Mouse (Mus musculus): Measurements from ENCODE around the gene Bicc1.

Bicc1 gene

DNA sequence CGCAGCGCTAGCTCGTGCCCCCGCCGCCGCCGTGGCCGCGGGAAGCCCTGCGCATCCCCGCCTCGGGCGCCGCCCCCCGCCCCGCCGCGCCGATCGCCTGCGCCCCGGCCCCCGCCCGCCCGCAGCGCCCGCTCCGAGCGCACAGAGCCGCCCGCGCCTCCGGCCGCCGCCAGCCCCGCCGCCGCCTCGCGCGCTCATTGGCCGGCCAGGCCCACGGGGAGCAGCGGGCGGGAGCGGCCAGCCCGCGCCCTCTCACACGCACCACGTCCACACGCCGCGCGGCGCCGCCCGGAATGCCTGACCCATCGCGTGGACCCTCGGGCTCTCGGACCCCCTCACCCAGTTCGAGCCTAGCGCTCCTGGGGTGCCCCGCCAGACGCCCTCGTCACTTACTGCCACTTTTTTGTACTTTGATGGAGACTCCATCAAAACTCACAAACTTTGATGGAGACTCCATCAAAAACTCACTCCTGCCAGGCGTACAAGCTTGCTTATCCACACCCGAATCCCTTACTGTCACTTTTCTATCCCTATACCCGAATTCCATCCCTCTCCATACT lies at the start of gene Bicc1:
Bicc1 (minus strand) TSS at position 25 of the 560 bp plus-strand sequence.
- DNase-seq = peak; percentile 85

DNA sequence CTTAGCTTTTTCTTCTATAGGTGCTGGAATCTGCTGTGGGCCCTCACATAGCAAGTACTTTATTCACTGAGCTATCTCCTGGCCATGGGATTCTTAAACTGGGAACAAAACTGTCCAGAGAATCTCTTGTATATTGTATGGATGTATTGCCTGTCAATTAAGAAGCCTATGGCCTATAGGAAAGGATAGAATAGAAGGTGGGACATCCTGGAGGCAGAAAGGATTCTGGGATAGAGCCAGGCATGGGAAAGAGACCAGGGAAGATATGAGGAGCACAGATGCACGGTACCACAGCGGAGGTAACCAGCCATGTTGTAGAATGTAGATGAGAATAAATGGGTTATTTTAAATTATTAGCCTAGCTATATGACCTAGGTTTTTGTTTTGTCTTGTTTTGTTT lies 42.0 kb upstream of the Bicc1 start:
- no peak for DNase-seq

DNA sequence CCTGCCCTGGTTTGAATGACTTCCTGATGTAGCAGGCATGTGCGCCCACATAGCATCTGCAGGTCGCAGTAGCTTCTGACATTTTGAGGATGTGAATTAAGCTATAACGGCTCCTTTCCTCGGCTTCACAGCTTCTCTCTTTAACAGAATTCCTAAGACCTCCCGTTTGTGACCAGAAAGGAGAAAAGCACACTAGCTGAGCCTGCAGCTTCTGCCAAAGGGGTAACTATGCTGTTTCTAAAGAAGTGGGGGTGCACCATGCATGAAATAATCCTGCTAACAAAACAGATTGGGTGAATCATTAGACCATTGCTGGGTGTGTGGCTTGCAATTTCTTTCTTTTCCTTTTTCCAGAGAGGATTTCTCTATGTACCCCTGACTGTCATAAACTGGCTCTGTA lies 41.5 kb upstream of the Bicc1 start:
- DNase-seq = no peak

DNA sequence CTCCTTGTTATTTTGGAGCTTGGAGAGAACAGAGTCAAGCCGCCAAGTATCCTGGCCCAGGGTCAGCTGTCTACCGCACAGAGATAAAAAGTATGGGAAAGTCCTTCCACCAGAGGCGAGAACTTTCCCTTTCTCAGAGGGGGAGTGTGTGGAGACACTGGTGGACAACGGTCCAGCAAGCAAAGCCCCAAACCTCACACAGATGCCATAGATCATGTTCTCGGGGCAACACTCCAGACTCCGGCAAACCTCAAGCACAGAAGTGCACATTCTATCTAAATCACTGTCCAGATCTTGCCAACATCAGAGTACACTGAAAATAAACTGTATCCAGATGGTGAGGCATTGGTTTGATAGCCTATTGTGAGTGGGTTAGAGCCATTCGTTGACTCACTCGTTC lies 39.2 kb upstream of the Bicc1 start:
- DNase-seq = peak; percentile 73

DNA sequence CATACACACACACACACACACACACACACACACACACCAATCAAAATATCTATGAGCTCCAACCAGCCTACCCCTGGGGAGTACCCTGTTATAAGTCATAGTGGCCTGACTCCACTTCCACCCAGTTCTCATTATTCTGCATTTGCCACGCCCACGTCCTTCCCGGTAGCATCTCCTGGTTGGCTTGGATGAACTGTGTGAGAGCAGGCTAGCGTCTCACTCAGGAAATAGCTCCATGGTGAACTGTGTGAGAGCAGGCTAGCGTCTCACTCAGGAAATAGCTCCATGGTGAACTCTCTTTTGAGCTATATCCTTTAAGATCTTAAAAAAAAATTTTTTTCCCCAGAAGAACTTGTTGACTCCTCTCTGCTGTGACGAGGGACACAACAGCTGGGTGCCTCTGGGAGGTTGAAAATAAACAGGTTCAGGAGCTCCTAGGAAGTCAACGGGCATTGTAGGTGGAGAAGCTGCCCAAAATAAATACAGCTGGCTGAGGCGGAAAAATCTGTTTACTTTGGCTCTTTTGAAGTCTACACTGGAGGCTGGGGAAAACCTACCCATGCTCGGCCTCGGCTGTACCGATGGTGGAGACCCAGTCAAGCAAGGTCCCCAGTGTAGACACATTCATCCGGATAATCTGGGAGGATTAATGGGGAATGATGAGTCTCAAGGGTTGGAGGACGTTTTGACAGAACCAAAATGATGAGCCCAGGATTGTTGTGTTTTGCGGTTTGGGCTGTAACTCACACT lies 37.7 kb upstream of the Bicc1 start:
- DNase-seq = peak; percentile 41

DNA sequence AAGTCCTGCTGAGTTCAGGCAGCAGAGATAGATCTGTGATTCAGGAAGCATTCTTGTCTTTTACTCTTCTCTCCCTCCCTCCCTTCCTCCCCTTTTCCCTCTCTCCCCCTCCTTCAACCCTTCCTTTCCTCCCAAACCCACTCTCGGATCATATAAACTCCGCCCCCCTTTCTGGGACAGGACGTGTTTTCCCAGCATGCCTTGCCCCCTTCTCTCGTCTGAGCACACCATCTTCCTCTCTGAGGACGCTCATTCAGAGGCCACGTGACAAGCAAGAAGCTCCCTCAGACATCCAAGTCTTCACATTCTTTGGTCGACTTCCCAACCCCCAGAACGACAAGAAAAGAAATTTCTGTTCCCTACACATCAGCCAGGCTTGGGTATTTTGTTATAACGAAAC lies 36.0 kb upstream of the Bicc1 start:
- DNase-seq = peak; percentile 56

DNA sequence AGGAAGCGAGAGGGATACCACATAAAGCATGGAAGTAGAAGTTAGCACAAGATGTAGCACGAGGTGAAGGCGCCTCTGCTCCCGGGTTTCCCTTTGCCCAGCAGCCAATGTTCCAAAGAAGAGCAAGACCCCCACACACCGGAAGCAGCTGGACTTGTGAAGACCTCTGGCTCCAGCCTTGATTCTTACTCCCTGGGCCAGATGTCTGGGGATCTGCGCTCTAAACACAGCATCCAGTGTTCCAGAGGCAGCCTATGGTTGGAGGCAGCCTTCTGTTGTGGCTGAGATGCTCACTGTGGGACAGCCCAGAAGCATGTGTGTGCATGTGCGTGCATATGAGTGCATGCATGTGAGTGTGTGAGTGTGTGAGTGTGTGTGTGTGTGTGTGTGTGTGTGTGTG lies 35.2 kb upstream of the Bicc1 start:
- peak; percentile 51 for DNase-seq

DNA sequence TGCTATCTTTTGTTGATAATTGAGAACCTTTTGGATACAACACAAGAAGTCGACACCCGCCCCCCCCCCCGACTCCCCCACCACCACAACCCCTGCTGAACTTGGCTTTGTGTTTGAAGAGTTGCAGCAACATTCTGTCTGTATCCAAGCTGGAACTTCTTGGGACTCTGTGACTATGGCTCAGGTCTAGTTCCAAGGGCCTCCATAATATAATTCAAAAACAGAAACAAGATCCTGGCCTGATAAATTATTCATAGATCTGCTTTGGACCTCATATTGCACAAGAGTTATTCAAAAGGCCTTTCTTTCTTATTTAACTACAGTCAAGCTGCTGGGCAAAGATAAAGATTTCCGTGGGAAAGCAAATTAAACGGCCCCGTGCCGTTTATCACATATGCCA lies 33.8 kb upstream of the Bicc1 start:
- DNase-seq = no peak

DNA sequence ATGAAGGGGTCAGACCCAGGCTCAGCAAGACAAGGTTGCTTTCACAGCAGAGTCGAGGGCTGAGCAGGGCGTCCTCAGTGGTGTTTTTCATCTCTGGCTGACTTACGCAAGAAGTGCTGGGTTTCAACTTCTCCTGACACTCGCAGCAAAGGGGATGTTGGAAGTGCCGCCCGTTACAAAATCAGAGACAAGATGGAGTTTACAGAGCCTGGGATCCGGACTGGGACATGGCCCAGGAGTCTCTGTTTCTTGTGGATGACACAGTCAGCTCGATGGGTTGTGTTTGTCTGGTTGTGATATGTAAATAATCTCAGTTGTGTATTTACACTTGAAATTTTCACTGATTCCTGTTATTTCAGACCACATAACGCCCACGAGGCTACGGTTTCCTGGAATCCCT lies 33.4 kb upstream of the Bicc1 start:
- DNase-seq = peak; percentile 33

DNA sequence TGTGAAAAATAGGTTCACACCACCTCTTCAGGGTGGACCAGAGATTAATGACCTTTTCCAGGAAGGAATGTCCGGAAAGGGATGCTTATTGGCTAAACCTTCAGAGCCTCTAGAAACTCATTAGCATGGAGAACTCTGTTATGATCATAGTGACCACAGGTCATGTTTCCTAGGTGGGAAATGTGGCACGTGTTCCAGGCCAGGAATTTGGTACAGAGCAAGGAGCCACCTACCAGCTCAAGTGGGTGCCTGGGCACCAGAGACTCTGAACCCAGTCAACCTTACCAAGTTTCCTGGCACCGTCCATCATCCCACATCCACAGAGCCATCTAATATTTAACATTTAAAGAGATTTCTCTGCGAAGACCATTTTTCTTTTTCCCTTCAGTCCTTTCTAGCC lies 29.2 kb upstream of the Bicc1 start:
- DNase-seq = no peak

DNA sequence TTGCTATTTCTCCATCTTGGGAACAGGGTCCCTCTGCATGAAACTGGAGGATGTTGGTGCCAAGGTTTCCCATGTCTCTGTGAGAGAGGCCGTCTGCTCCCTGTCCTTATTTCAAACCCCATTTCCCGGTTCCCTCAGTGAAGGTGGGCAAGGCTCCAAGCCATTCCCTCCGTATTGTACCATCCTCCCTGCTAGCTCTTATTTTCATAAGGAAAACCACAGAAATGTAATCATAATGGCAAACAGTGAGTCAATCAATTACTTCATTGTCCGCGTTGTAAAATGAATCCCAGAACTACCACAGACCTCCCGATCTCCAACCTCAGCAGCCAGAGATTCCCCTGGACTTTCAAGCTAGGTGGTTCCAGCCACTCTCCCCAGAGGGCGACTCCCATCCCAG lies 25.6 kb upstream of the Bicc1 start:
- no peak for DNase-seq

DNA sequence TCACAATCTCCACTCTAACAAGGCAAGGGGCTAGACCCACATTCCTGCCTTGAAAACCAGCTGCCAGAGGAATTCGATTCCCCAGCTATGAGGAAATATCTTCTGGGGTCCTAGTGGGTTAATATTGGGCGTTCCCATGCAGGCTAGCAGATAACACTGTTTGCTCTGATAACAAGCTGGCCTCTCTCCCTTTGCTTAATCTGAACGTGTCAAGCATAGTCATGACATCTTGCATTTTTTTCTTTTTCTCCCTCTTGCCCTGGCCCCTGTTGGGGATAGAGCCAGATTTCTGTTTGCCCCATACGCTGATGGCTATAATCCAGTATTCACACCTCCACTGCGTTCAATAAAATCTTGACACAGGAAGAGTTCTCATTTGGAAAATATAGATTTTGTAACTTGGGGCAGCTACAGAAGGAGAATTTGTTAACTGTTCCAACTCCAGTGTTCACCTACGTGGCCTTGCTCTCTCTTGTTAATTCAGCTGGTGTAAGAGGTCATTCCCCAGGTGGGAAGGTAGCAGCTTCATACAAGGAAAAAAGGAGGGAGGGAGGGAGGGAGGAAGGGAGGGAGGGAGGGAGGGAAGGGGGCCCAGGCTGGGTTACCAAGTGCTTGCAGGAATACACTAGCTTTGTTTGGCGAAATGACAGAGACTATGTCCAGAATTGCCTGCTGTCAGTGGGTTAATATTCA lies 24.0 kb upstream of the Bicc1 start:
- DNase-seq = no peak

DNA sequence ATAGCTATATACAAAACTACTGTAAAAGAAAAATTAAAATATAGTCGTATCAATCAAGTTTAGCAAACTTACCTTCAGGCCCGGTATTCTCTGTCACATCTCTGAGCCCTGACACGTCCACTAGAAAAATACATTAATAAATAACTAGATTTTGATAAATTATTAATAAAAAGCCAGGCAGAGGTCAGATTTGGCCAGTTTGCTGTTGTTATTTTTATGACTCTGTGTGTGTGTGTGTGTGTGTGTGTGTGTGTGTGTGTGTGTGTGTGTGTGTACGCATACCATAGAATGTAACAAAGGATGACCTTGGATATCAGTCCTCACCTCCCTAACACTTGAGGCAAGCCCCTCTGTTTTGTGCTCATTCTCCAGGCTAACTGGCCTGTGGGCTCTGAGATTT lies 22.4 kb upstream of the Bicc1 start:
- DNase-seq = peak; percentile 48

DNA sequence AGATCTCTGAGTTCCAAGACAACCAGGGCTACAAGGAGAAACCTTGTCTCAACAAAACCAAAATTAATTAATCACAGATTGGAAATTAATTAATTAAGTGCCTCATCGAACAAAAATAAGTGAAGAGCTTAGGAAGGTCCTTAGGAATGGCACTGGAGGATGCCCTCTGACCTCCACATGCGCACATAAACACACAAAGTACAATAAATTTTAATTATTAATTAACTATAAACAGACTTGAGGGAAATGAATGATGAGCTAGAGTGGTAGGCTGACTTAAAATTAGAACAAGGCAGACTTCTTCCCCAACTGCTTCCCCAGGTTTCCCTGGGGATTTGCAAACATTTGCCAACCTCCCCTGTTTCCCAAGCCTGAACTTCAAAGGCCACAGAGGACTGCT lies 21.6 kb upstream of the Bicc1 start:
- DNase-seq = no peak

DNA sequence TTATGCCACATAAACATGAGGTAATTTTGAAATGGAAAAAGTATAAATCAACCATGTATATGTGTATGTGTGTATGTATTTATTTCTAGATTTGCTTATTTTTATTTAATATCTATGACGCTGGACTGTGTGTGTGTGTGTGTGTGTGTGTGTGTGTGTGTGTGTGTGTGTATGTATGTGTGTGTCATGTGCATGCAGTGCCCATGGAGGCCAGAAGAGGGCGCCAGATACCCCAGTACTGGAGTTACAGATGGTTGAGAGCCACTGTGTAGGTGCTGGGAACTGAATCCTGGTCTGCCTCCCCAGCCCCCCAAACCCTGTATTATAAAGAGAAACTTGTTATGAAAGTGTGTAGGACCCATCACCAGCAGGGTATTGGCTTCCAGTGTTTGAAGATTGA lies 20.6 kb upstream of the Bicc1 start:
- no peak for DNase-seq

DNA sequence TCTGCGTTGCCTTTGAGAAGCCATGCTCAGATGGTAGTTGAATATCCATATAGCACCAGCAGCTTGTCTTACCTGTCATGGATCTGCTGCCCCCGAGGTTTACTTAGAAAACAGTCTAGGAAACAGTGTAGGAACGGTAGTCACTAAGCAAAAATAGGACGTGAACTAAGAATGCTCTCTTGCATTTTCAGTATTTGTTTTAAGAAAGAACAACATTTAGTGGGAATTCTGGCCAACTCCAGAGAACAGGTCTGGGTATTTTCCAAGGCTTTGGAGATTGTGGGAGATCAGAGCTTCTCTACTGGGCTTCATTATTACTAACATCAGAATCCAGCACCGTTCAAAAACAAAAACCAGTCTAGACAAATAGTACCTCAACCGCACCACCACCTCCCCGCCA lies 17.7 kb upstream of the Bicc1 start:
- no peak for DNase-seq

DNA sequence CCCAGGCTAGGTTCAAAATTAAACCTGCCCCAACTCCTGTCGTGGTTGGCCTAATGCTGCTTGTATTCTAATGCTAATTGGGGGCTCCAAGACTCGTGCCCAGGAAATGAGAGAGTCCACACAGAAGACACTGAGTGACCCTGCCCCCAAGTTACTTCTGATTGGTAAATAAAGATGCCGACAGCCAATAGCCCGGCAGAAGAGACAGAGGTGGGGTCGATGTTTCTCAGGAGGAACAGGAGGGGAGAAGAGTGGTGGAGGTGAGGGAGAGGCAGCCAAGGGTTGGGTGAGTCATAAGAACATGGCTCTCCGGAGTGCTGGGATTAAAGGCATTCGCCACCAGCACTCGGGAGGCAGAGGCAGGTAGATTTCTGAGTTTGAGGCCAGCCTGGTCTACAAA lies 16.8 kb upstream of the Bicc1 start:
- no peak for DNase-seq

DNA sequence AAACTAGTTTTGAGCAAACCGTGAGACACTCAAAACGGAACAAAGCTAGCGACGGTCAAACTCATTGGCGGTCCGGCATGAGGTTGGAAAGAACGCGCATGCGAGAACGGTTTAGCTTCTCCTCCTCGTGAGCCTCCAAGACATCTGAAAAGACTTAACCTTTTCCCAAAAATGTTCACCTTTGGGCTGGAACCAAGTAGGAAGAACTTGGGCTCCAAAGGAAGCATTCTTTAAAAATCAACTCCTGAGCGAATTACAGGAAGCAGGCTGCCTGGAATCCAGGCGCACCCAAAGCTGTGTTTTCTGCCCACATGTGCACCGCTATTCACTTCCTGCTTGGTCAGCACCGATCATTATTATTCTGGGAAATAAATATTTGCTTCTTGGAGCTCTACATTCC lies 15.8 kb upstream of the Bicc1 start:
- no peak for DNase-seq

DNA sequence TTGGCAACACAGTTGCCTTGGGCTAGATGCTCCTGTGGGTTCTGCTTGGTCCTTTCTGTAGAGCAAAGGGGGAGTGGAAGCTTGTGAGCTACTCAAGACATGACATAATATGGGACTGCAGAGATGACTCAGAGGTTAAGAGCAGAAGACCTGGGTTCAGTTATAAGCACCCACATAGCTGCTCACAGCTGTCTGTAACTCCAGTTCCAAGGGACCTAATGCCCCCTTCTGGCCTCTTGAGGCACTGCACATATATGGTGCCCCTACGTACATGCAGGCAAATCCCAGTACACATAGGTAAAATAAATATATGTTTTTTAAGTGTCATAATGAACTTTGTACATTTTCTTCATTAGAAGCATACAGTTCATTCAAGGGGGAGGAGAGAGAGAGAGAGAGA lies 11.9 kb upstream of the Bicc1 start:
- no peak for DNase-seq

DNA sequence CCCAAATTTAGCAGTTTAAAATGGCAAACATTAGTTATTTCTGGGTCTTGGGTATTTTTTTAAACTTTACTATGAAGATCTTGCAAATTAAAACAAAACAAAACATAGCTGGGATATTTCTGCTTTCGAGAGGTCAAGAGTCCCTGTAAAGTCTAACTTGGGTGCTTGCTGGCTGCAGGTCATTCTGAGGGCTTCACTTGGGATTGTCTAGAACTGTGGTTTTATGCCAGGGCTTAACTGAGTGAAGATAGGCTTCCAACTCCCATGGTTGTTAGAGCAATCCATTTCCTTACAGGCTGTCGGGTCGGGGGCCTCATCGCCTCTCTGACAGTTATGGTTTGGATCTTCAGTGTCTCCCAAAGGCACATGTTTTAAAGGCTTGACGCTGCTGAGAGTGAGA lies 11.3 kb upstream of the Bicc1 start:
- no peak for DNase-seq

DNA sequence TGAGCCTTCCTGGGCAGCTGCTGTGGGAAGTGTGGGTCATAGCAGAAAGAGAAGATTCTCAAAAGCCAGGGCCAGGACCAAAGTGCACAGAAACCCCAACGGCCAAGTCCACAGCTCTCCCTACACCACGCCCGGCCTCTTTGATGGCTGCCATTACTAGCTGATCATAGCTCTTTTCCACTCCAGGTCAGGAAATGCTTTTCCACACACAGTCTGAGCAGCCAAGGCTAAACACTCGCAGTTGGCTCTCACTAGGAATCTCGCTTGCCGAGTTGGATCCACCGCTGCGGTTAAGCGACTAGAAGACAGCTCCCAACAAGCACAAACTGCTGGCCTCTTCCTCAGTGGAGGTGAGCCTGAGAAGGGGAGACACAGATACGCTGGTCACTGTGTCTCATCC lies 10.3 kb upstream of the Bicc1 start:
- DNase-seq = no peak

DNA sequence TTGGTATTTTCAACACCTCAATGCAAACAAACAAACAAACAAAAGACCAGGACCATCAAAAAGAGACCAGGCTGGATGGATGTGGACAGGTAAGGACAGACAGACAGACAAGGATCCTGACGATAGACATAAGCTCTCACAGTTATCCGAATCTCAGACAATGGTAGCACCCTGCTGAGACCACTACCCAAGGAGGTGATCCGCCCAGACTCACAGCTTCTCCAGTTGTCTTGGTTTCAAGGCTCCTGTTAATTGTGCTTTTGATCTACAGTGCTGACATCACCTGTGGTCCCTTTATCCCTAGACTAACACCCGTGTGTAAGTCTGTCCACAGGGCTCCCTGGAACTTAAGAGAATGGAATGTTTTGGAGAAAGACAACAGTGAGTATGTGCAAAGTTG lies 9.7 kb upstream of the Bicc1 start:
- no peak for DNase-seq

DNA sequence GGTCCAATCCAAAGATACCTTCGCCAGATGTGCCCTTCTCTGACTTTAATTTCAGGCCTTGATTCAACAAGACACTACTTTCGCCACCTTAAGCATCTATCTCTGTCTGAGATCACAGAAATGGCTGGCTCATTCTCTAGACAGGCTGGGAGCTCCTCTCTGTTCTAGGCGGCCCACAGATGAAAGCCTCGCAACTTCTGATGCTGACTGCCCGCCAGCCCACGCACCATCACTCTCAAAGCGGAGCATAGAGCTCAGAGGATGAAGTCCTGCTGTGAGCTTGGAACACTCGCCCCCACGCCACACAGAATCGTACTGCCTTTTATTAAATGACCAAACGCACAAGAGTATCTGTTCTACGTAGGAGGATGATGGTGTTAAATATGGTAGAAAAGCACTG lies 949 bp upstream of the Bicc1 start:
- DNase-seq = no peak

DNA sequence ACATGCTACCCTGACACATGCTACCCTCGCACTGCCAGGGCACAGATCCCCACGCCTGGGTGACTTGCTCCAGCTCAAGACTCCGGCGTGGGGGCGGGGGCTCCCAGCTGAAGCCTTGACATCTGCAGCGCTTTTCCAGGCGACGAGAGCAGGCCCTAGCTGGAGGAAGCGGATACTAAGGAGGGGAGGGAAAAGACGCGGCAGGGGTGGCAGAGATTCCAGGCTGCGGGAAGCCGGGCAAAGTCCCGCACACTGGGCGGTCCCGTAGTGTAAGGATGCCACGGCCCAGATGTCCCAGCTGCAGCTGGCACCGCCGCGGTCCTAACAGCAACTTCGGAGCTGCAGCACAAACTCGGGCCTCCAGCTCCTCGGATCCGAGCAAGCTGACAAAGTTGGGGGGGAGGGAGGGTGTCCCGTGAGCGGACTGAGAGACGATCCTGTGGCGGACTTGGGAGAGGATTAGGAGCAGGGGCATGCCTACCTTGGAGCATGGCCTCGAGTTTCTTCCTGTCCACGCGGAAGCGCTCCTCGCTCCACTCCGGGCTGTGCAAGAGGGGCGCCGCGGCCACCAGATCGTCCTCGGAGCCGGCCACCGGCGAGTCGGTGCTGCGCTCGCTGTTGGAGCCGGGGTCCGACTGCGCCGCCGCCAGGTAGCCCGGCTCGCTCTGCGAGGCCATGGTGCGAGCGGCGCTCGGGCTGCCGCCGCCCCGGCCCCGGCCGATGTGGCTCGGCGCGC lies 392 bp downstream of the Bicc1 start:
- peak; percentile 90 for DNase-seq
